Mouse (Mus musculus): Measurements from ENCODE around the gene Fgfr2.

The Fgfr2 gene

GRCm38 (mm10) chr7:131037083-131037482 is 2086.1 kb downstream of the Fgfr2 start:
- in situ Hi-C loops (cut with MboI, MseI), result no loop called here

- in situ Hi-C loops (cut with MboI, MseI), result no loop called here
Measured at GRCm38 (mm10) chr7:131036396-131036795, 2086.8 kb downstream of the Fgfr2 start.

- in situ Hi-C loops (cut with MboI, MseI), result no loop called here
Measured at GRCm38 (mm10) chr7:131031755-131032154, 2091.4 kb downstream of the Fgfr2 start, which contains the start of gene Dmbt1. TSS of gene Dmbt1 (plus strand) at chr7:131032053.

GRCm38 (mm10) chr7:131027557-131027956 is 2095.6 kb downstream of the Fgfr2 start:
- in situ Hi-C loops (cut with MboI, MseI), result no loop called here

- in situ Hi-C loops (cut with MboI, MseI), result no loop called here
Measured at GRCm38 (mm10) chr7:131024807-131025206, 2098.3 kb downstream of the Fgfr2 start.

GRCm38 (mm10) chr7:131019181-131019580 is 2104.0 kb downstream of the Fgfr2 start:
- in situ Hi-C loops (cut with MboI, MseI), result no loop called here

GRCm38 (mm10) chr7:131011901-131012300 is 2111.2 kb downstream of the Fgfr2 start:
- in situ Hi-C loops (cut with MboI, MseI), result no loop called here

- in situ Hi-C loops (cut with MboI, MseI), result no loop called here
Measured at GRCm38 (mm10) chr7:131009178-131009577, 2114.0 kb downstream of the Fgfr2 start.

- in situ Hi-C loops (cut with MboI, MseI), result no loop called here
Measured at GRCm38 (mm10) chr7:131007221-131007620, 2115.9 kb downstream of the Fgfr2 start.

GRCm38 (mm10) chr7:131004071-131004470 is 2119.1 kb downstream of the Fgfr2 start:
- in situ Hi-C loops (cut with MboI, MseI), result no loop called here

GRCm38 (mm10) chr7:131001976-131002726 is 2121.0 kb downstream of the Fgfr2 start:
- in situ Hi-C loops (cut with MboI, MseI), result no loop called here

GRCm38 (mm10) chr7:130993907-130994306 is 2129.2 kb downstream of the Fgfr2 start:
- in situ Hi-C loops (cut with MboI, MseI), result loop anchor here in 1 of 2 experiments (10.0 kb wide), 1 partner anchor 1221 kb away; no protein-coding TSS in a partner anchor

- in situ Hi-C loops (cut with MboI, MseI), result loop anchor here in 1 of 2 experiments (10.0 kb wide), 1 partner anchor 1224 kb away; no protein-coding TSS in a partner anchor
Measured at GRCm38 (mm10) chr7:130991174-130991789, 2131.9 kb downstream of the Fgfr2 start.

GRCm38 (mm10) chr7:130989371-130989770 is 2133.8 kb downstream of the Fgfr2 start:
- in situ Hi-C loops (cut with MboI, MseI), result no loop called here

- in situ Hi-C loops (cut with MboI, MseI), result no loop called here
Measured at GRCm38 (mm10) chr7:130988146-130988545, 2135.0 kb downstream of the Fgfr2 start.

GRCm38 (mm10) chr7:130985716-130986115 is 2137.4 kb downstream of the Fgfr2 start:
- in situ Hi-C loops (cut with MboI, MseI), result no loop called here

- in situ Hi-C loops (cut with MboI, MseI), result no loop called here
Measured at GRCm38 (mm10) chr7:130985193-130985592, 2138.0 kb downstream of the Fgfr2 start.

GRCm38 (mm10) chr7:130984294-130984693 is 2138.9 kb downstream of the Fgfr2 start:
- in situ Hi-C loops (cut with MboI, MseI), result no loop called here

- in situ Hi-C loops (cut with MboI, MseI), result no loop called here
Measured at GRCm38 (mm10) chr7:130982881-130983280, 2140.3 kb downstream of the Fgfr2 start.

- in situ Hi-C loops (cut with MboI, MseI), result no loop called here
Measured at GRCm38 (mm10) chr7:130982371-130982770, 2140.8 kb downstream of the Fgfr2 start.

- in situ Hi-C loops (cut with MboI, MseI), result no loop called here
Measured at GRCm38 (mm10) chr7:130980130-130980529, 2143.0 kb downstream of the Fgfr2 start.

GRCm38 (mm10) chr7:130978545-130978944 is 2144.6 kb downstream of the Fgfr2 start:
- in situ Hi-C loops (cut with MboI, MseI), result no loop called here

All from T-helper 17 cell (primary cell).